Mouse (Mus musculus): Measurements from ENCODE around the gene Olfr1371.

GRCm38 (mm10) chr11:52255077-52255476 lies 41.3 kb upstream of the Olfr1371 start:
- TF ChIP-seq CTCF (IDR thresholded peaks at IDR 0.05; ENCODE audit: low read depth) (no peak), EP300 (optimal IDR thresholded peaks at IDR 0.05) (no peak)

Data from stomach, postnatal 0 days (tissue).